Mouse (Mus musculus) neural tube, embryonic 13.5 days (tissue): ENCODE results near the gene Grid2. TPM values are rescaled to one million over a fixed set of nuclear protein-coding genes. Genes with fewer than 3 reads are reported as not detected.

Experiments
- ATAC-seq: fragments of 200-750 bp; cut with Nextera tagmentation; 2 replicates; pipeline ENCODE4 v1.8.0; 2017; ENCODE audit warnings: low read depth, mild to moderate bottlenecking, moderate TSS enrichment, moderate library complexity
- H3K27ac ChIP-seq: fragments of 300-500 bp; sonication (generic); replicated peaks from 2 replicates; pipeline ENCODE4 v1.5.1; 2015; ENCODE audit warnings: moderate library complexity, mild to moderate bottlenecking, inconsistent platforms
- H3K27me3 ChIP-seq: fragments of 300-500 bp; sonication (generic); 2 replicates; pipeline ENCODE4 v1.6.1; 2015; ENCODE audit warnings: mild to moderate bottlenecking, inconsistent platforms
- H3K36me3 ChIP-seq: fragments of 300-500 bp; sonication (generic); 2 replicates; pipeline ENCODE4 v1.6.1; 2015; ENCODE audit warnings: mild to moderate bottlenecking, inconsistent platforms
- H3K4me1 ChIP-seq: fragments of 300-500 bp; sonication (generic); replicated peaks from 2 replicates; pipeline ENCODE4 v1.6.1; 2015; ENCODE audit warnings: inconsistent platforms
- H3K4me2 ChIP-seq: fragments of 300-500 bp; sonication (generic); 2 replicates; pipeline ENCODE4 v1.6.1; 2015; ENCODE audit warnings: inconsistent platforms, mild to moderate bottlenecking, moderate library complexity
- H3K4me3 ChIP-seq: fragments of 300-500 bp; sonication (generic); 2 replicates; pipeline ENCODE4 v1.5.1; 2015; ENCODE audit warnings: mild to moderate bottlenecking, inconsistent platforms
- H3K9ac ChIP-seq: fragments of 300-500 bp; sonication (generic); 2 replicates; pipeline ENCODE4 v1.6.1; 2015; ENCODE audit warnings: moderate library complexity, mild to moderate bottlenecking, inconsistent platforms
- H3K9me3 ChIP-seq: fragments of 300-500 bp; sonication (generic); 2 replicates; pipeline ENCODE4 v1.6.1; 2016; ENCODE audit warnings: inconsistent platforms
- WGBS: fragments of 180-500 bp; shearing (Covaris S2); methylation state at CpG from one replicate; pipeline ENCODE4 v1.1.7; 2015; 5-methylcytosine and 5-hydroxymethylcytosine counted together
- polyA plus RNA-seq: library from polyadenylated mRNA; unstranded; fragments of >200 nt; fragmentation: Nextera tagmentation; extraction: Ambion mirVana; gene quantifications from 2 replicates; pipeline ENCODE4 v1.2.1, GENCODE M21; 2015

The Grid2 gene
- polyA plus RNA-seq, 1 experiment from 2014 or later, result 9.6 TPM

- H3K36me3 ChIP-seq, result no peaks in the 10 kb centered on the region
- H3K27ac ChIP-seq, result no peak overlapping the region
- no peaks in the 10 kb centered on the region for H3K4me1 ChIP-seq
- 95% methylated on average over 1 of the region's 1 CpGs for WGBS
- H3K27me3 ChIP-seq, result no peaks in the 10 kb centered on the region
- no peak overlapping the region for H3K9ac ChIP-seq
- H3K4me3 ChIP-seq, result no peak overlapping the region
- no peak for ATAC-seq
- no peaks in the 10 kb centered on the region for H3K9me3 ChIP-seq
- H3K4me2 ChIP-seq, result no peak overlapping the region
These were observed 822.2 kb downstream of the Grid2 start for GRCm38 (mm10) chr6:64077911-64078310.

GRCm38 (mm10) chr6:64098662-64099061, 843.0 kb downstream of the Grid2 start:
- 76% methylated on average over 10 of the region's 10 CpGs for WGBS
- H3K9me3 ChIP-seq, result no peaks in the 10 kb centered on the region
- H3K27ac ChIP-seq, result no peak overlapping the region
- no peaks in the 10 kb centered on the region for H3K36me3 ChIP-seq
- no peak overlapping the region for H3K4me2 ChIP-seq
- H3K4me3 ChIP-seq, result no peak overlapping the region
- H3K9ac ChIP-seq, result no peak overlapping the region
- no peaks in the 10 kb centered on the region for H3K27me3 ChIP-seq
- H3K4me1 ChIP-seq, result no peaks in the 10 kb centered on the region
- ATAC-seq, result no peak

GRCm38 (mm10) chr6:64114594-64114993, 858.9 kb downstream of the Grid2 start:
- no peak for ATAC-seq
- no peaks in the 10 kb centered on the region for H3K9me3 ChIP-seq
- no peak overlapping the region for H3K9ac ChIP-seq
- no peaks in the 10 kb centered on the region for H3K4me1 ChIP-seq
- no peak overlapping the region for H3K4me2 ChIP-seq
- no peaks in the 10 kb centered on the region for H3K36me3 ChIP-seq
- no peak overlapping the region for H3K4me3 ChIP-seq
- WGBS, result 86% methylated on average over 2 of the region's 2 CpGs
- H3K27ac ChIP-seq, result no peak overlapping the region
- no peaks in the 10 kb centered on the region for H3K27me3 ChIP-seq

- Histone ChIP-seq H3K27me3 (no peaks in the 10 kb centered on the region), H3K9me3 (no peaks in the 10 kb centered on the region), H3K4me2 (no peak overlapping the region), H3K4me3 (no peak overlapping the region), H3K36me3 (no peaks in the 10 kb centered on the region), H3K4me1 (no peaks in the 10 kb centered on the region), H3K9ac (no peak overlapping the region), H3K27ac (no peak overlapping the region)
- no peak; the same call in 1 of the 2 replicates for ATAC-seq
- WGBS, result 83% methylated on average over 9 of the region's 9 CpGs
These were observed 880.6 kb downstream of the Grid2 start for GRCm38 (mm10) chr6:64136275-64136674.

GRCm38 (mm10) chr6:64148613-64149012, 892.9 kb downstream of the Grid2 start:
- H3K4me2 ChIP-seq, result no peak overlapping the region
- no peak overlapping the region for H3K4me3 ChIP-seq
- no peaks in the 10 kb centered on the region for H3K27me3 ChIP-seq
- H3K4me1 ChIP-seq, result no peaks in the 10 kb centered on the region
- H3K9me3 ChIP-seq, result no peaks in the 10 kb centered on the region
- no peak for ATAC-seq
- H3K9ac ChIP-seq, result no peak overlapping the region
- 76% methylated on average over 7 of the region's 7 CpGs for WGBS
- no peaks in the 10 kb centered on the region for H3K36me3 ChIP-seq
- no peak overlapping the region for H3K27ac ChIP-seq

GRCm38 (mm10) chr6:64174995-64175612, 919.4 kb downstream of the Grid2 start:
- no peak for ATAC-seq

GRCm38 (mm10) chr6:64193646-64194045, 938.0 kb downstream of the Grid2 start:
- 88% methylated on average over 1 of the region's 1 CpGs for WGBS
- H3K27ac ChIP-seq, result no peak overlapping the region
- no peak overlapping the region for H3K9ac ChIP-seq
- no peak overlapping the region for H3K4me2 ChIP-seq
- H3K4me1 ChIP-seq, result no peaks in the 10 kb centered on the region
- ATAC-seq, result no peak
- H3K36me3 ChIP-seq, result no peaks in the 10 kb centered on the region
- H3K9me3 ChIP-seq, result no peaks in the 10 kb centered on the region
- H3K4me3 ChIP-seq, result no peak overlapping the region
- no peaks in the 10 kb centered on the region for H3K27me3 ChIP-seq

More at GRCm38 (mm10) chr6:64174995-64175612, 919.4 kb downstream of the Grid2 start:
- no peak overlapping the region for H3K4me2 ChIP-seq
- no peak overlapping the region for H3K27ac ChIP-seq
- no peak overlapping the region for H3K4me3 ChIP-seq
- H3K4me1 ChIP-seq, result no peaks in the 10 kb centered on the region
- H3K9me3 ChIP-seq, result no peaks in the 10 kb centered on the region
- no peaks in the 10 kb centered on the region for H3K36me3 ChIP-seq
- WGBS, result 71% methylated on average over 1 of the region's 1 CpGs
- no peak overlapping the region for H3K9ac ChIP-seq
- H3K27me3 ChIP-seq, result no peaks in the 10 kb centered on the region

- H3K4me2 ChIP-seq, result no peak overlapping the region
- no peak overlapping the region for H3K4me3 ChIP-seq
- H3K36me3 ChIP-seq, result no peaks in the 10 kb centered on the region
- 21% methylated on average over 8 of the region's 8 CpGs for whole genome bisulfite sequencing
- H3K4me1 ChIP-seq, result peaks cover 12% of the 10 kb centered on the region
- H3K9ac ChIP-seq, result no peak overlapping the region
- no peaks in the 10 kb centered on the region for H3K27me3 ChIP-seq
- no peaks in the 10 kb centered on the region for H3K9me3 ChIP-seq
- ATAC-seq, result no peak
- H3K27ac ChIP-seq, result no peak overlapping the region
These were observed 946.9 kb downstream of the Grid2 start for GRCm38 (mm10) chr6:64202396-64203122.

GRCm38 (mm10) chr6:64236351-64236750, 980.7 kb downstream of the Grid2 start:
- no peak for ATAC-seq
- Histone ChIP-seq H3K4me1 (no peaks in the 10 kb centered on the region), H3K9me3 (no peaks in the 10 kb centered on the region), H3K36me3 (no peaks in the 10 kb centered on the region), H3K27ac (no peak overlapping the region), H3K9ac (no peak overlapping the region), H3K27me3 (no peaks in the 10 kb centered on the region), H3K4me3 (no peak overlapping the region), H3K4me2 (no peak overlapping the region)
- 79% methylated on average over 3 of the region's 3 CpGs for WGBS

GRCm38 (mm10) chr6:64240526-64240925, 984.9 kb downstream of the Grid2 start:
- Histone ChIP-seq H3K27ac (no peak overlapping the region), H3K4me1 (no peaks in the 10 kb centered on the region), H3K9ac (no peak overlapping the region), H3K9me3 (no peaks in the 10 kb centered on the region), H3K27me3 (no peaks in the 10 kb centered on the region), H3K4me3 (no peak overlapping the region), H3K4me2 (no peak overlapping the region), H3K36me3 (no peaks in the 10 kb centered on the region)
- WGBS, result 77% methylated on average over 1 of the region's 1 CpGs
- ATAC-seq, result no peak

GRCm38 (mm10) chr6:64245951-64246350, 990.3 kb downstream of the Grid2 start:
- Histone ChIP-seq H3K4me1 (no peaks in the 10 kb centered on the region), H3K9ac (no peak overlapping the region), H3K9me3 (no peaks in the 10 kb centered on the region), H3K36me3 (no peaks in the 10 kb centered on the region), H3K27me3 (no peaks in the 10 kb centered on the region), H3K4me3 (no peak overlapping the region), H3K4me2 (no peak overlapping the region), H3K27ac (no peak overlapping the region)
- ATAC-seq, result no peak
- WGBS, result 90% methylated on average over 1 of the region's 1 CpGs

GRCm38 (mm10) chr6:64251041-64251440, 995.4 kb downstream of the Grid2 start:
- no peaks in the 10 kb centered on the region for H3K36me3 ChIP-seq
- ATAC-seq, result no peak
- no peaks in the 10 kb centered on the region for H3K27me3 ChIP-seq
- H3K4me1 ChIP-seq, result no peaks in the 10 kb centered on the region
- 95% methylated on average over 1 of the region's 1 CpGs for WGBS
- H3K4me2 ChIP-seq, result no peak overlapping the region
- H3K9ac ChIP-seq, result no peak overlapping the region
- H3K9me3 ChIP-seq, result no peaks in the 10 kb centered on the region
- no peak overlapping the region for H3K4me3 ChIP-seq
- no peak overlapping the region for H3K27ac ChIP-seq

- WGBS, result 94% methylated on average over 4 of the region's 4 CpGs
- H3K27ac ChIP-seq, result no peak overlapping the region
- H3K36me3 ChIP-seq, result no peaks in the 10 kb centered on the region
- no peaks in the 10 kb centered on the region for H3K27me3 ChIP-seq
- no peaks in the 10 kb centered on the region for H3K4me1 ChIP-seq
- no peak overlapping the region for H3K4me3 ChIP-seq
- no peak overlapping the region for H3K4me2 ChIP-seq
- no peak overlapping the region for H3K9ac ChIP-seq
- no peaks in the 10 kb centered on the region for H3K9me3 ChIP-seq
- no peak for ATAC-seq
These were observed 1007.8 kb downstream of the Grid2 start for GRCm38 (mm10) chr6:64263517-64263916.
